Mouse (Mus musculus): ENCODE data around the gene Rbm15b.

Rbm15b gene

DNA sequence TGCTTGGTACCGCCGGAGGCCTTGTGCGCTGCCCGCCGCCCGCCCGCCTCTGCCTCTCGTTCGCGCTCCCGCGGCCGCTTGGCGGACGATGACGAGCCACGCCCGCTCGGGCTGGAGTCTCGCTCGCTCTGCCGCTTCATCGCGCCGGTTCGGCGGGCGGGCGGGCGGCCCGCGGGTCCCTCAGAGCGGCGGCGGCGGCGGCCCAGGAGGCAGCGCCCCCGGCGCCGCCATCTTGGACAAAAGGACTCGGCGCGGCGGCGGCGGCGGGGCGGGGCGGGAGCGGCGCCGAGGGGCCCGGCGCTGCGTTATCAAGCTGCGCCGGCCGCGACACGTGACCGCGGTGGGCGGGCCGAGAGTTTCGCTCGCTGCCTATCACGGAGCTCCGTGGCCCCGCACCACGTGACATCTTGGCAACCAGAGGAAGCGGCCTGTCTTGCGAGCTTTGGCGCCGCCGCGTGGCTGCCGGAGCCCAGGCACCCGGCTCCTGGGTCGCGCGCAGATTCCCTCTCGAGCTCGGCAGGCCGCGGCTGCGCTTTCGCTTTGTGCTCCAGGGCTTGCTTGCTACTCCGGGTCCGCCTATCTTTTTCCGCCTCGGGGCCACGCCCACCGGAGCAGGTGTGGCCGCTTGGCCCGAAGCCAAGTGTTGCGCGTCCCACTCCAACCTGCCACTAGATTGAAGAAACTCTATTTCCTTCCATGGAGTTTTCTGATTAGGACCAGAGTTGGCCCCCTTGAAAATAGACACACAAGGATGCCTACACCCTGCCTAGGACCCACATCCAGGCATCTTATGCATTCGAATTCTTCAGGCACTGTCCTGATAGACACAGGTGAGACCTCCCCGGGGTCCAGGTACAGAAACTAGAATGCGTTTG, at the start of gene Rbm15b:
Gene Rbm15b (minus strand): TSS at position 601 of the 875 bp plus-strand sequence.
- peak; percentile 98 for DNase-seq

DNA sequence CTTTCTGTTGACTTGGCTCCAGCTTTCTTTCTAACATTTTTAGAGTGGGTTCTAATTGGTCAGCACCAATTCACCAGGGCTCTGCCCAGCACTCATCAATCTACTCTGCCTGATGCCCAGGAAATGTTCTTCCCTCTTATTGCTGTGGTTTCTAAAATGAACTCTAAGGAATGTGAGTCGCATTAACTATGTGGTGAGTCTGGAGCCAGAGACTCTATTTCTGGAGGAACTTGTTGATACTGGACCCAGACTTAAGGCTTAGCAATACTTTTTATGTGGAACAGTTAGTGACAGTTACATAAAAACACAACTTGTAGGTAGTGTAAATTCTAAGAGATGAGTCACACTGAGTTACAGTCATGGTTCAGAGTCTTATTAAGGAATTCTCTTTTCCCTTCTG, 47.8 kb upstream of the Rbm15b start:
- DNase-seq: no peak

DNA sequence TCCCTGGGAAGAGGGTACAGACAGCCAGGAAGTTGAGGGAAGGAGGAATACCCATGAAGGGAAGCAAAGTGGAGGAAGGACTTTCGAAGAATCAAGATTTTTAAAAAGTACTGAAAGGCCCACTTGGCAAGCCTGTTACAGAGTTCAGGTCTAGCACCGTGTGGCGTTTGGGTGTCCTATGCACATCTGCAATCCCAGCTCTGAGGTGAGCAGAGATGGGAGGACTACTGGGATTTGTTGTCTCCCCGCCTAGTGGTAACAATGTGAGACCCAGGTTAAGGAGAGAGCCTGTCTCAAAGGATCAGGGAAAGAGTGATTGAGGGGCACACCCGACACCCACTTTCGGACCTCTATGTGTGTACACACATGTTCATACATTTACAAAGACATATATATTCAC, 27.6 kb upstream of the Rbm15b start:
- DNase-seq: no peak

DNA sequence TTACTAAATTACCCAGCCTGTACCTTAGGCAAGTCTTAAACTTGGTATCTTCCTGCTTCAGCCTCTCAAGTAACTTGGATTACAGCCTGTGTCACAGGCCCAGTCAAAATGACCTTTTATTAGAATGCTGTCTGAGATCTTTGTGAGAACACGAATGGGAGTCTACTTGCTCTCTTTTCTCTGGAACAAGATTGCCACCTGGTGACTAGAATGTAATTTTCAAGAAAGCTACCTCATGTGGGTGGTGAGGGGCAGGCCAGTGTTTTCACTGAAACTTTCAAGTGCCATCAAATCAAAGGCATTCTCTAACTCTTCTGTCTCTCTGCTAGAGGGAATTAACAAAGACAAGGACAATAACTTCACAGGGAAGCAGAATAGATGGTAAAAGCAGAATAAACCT, 26.5 kb upstream of the Rbm15b start:
- no peak for DNase-seq

DNA sequence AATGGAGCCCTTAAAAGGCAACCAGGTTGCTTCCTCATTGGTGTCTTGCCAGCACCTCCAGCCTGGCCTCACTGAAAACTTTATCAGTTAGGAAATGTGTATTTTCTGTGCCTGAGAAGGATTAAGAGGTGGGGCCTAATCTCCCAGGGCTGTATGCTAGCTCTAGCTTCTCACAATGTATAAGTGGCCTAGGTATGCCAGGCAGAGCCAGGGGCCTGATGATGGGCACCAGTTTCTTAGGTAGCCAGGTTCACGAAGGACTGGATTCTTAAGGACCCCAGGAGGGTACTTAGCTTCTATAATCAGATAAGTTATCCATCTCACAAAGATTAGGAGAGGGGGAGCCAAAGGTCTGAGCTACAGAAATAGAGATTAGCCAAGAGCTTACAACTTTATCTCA, 24.4 kb upstream of the Rbm15b start:
- no peak for DNase-seq

DNA sequence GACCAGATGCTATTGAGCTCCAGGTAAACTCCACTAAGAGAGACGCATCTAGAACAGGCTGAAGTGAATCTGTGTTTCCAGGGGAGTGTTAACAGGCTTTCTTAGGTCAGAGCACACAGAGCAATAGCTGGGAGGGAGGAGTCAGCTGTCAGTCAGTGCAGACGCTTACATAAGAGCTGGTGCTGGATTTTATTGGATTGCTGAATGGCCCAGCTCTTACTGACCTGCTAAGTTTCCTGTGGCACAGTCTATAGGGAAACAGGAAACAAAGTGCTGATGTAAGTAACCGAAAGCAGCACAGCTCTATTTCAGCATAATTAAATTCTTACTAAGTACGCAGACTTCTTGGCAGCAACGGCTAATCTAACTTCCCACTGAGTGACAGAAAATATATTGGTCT, 21.5 kb upstream of the Rbm15b start:
- DNase-seq: no peak

DNA sequence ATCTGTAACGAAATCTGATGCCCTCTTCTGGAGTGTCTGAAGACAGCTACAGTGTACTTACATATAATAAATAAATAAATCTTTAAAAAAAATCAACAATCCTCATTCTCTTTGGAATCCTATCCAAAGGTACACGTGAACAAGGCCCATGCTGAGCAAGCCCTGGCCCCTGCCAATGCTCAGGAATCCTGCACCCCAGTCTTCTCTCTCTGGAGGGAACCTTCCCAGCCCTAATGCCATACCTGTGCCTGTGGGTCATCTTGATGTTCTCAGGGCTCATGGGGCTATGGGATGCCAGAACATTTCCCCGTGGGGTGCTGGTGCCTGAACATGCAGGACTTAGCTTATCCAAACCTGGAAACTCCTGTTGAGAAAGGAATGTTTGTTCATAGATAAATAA, 20.9 kb upstream of the Rbm15b start:
- no peak for DNase-seq

DNA sequence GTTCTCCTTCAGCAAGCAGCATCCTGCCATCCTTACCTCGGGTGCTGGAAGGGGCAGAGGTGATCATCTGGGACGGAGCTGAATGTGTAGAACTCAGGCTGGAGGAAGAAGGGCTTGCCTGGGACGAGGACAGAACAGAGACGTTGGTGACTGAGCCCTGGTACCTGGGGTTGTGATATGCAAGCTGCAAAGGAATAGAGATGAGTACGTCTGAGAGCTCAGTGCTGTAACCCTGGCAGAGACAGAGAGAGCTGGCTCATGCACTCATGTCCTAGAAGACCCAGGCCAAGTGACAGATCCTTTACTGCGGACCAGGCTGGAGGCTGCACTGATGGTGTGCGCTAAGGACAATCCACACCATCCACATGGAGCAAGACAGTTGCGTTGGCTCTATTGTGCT, 19.4 kb upstream of the Rbm15b start:
- DNase-seq: no peak

DNA sequence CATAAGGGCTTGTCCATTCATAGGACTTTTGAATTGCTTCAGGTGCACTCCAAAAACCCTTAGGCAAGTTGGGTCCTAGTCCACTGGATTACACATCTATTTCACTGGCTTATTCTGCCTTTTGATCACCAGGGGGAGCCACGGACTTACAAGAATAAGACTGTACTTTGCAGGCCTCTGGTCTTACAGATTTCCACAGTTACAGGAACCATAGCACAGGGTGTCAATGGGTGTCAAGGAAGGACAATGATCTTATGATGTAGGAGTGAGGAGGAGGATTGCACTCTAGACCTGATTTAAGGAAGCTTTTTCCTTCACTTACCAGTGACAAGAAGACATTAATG, 16.5 kb upstream of the Rbm15b start:
- no peak for DNase-seq

DNA sequence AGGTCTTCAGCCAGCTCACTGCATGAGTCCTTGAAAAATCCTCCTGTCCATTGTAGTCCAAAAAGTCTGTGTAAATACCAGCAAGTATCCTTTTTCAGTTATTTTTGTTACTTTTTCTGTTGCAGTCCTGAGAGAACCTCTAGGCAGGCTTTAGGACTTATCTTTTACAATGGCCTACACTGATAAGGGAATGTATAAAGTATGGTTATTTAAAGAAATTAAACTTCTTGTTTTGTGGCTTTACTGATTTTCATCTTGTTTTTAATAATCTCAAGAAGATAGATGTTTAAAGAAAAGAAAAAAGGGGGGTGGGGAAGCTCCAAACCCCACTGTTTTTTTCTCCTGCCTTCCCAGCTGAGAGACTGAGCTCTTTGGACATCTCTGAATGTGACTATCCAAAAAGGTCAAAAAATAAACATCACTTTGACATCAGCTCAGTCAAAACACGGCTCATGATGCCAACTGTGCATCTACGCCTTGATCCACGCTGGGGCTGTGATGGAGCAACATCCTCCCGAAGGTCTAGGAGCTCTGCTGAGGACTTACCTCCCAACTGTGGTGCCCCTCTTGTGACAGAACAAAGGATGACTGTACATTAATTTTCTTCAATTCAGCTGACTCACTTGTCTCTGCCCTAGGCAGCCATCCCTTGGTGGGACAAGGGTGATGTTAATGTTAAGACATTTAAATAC, 16.0 kb upstream of the Rbm15b start:
- no peak for DNase-seq

DNA sequence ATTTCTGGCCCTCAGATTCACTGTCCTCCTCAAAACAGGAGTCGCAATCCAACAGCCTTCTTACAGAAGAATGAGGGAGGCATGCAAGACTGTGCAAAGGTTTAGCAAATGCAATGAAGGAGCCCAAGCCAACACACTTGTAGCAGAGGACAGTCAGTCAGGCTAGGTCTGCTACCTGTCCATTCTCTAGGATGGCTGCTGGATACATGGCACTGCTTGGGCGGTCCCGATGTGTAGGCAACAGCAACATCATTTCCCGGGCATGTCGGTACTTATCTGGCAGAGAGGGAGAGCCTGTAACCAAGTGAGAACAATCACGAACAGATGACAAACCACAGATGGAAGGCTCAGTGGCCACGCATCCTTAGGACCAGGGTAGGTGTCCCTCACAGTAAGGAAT, 14.4 kb upstream of the Rbm15b start:
- peak; percentile 3 for DNase-seq

DNA sequence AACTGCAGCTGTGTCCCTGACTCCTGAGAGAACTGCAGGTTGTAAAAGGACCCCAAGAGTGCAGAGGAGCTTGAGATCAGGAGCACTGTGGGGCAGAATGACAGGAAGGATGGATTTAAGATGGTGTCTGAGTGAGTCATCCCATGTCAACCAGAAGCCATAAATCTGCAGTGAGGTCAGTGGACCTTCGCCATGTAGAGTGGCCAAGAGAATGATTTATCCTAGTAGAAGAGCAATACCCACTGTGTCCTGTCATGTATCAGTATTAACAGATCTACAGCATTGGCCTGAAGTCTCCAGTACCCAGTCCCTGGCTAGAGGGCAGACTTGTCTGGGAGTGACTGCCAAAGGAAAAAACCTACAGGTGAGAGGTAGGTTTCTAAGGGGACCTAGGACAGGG, 11.7 kb upstream of the Rbm15b start:
- DNase-seq: no peak

DNA sequence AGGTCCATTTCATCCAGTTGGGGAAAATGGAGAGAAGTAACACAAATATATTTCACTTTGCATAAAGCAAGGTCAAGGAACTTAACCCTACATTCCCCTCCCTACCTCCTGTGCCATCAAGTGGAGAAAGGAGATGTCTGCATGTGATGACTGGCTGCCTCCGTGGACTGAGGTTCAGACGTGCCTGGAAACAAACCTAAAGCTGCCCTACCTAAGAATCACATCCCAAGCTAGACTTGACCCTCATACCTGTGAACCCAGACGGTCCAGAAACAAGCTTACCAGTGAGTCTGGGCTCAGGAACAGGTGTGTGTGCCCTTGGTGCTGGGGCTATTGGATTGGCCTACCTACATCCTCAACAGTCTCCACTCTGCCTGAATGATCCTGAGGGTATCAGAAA, 6.1 kb upstream of the Rbm15b start:
- DNase-seq: peak; percentile 27

DNA sequence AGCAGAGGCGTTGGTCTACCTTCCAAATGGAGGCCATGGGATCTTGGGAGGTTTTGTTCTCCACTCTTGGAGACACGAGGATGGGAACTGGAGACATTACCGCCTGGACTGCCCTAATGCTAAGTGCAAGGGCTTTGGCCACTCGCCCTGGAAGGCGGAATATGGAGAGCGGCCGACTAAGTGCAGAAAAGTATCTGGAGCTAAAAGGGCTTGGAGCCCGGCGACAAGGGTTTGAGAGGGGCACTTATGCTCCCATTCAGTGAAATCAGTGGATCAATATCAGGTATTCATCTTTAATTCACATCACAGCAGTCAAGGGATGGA, 5.3 kb upstream of the Rbm15b start:
- DNase-seq: no peak

DNA sequence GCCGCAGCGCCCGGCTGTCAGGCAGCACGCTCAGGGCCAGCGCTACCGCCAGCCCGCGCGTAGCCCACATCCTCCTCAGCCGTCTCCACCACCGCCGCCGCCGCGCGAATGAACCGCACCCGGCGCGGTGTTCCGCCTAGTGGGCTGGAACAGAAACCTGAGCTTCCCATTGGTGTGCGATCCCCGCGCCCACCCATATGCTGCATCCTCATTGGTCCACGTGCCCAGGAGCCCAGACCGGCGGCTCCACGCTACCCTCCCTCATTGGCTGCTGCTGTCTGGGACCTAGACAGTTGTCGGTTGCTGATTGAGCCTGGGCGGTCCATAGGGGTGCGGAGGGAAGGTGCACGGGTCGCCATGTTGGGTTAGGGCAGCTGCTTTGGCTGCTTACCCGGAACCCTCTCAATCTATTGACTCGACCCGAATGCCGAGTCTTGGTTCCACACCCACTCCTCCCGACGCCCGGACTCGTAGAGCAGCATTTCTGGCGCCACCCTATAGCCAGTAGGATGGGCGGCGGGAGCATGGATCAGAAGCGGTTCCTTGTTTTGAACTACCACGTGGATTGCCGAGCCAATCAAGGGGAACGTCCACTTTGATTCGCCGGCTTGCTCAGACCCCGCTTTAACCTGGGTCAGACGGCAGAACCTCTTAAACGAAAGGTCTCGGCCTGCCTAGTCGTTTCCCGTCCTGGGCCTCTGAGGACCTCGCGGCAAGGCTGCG, 4.8 kb upstream of the Rbm15b start, which contains the start of gene Manf:
Gene Manf (minus strand): TSS at position 151 of the 723 bp plus-strand sequence.
- peak; percentile 98 for DNase-seq

DNA sequence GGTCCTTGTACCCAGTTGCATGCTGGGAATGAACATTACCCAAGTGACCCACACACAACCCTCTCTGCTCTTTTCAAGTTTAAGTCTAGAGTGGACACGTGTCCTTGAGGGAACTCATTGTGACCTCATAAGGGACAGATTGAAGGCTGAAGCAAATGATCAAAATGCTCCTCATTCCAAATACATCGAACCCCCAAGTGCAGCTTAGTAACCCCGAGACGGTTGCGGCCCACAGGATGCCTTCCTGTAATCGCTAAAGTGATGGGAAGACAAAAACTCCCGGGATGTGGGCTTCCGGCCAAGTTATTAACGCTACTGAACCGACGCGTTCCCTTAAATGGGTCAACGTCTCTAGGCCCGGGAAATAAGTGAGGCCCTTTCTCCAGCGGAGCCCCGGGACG, 4.1 kb upstream of the Rbm15b start:
- DNase-seq: no peak

DNA sequence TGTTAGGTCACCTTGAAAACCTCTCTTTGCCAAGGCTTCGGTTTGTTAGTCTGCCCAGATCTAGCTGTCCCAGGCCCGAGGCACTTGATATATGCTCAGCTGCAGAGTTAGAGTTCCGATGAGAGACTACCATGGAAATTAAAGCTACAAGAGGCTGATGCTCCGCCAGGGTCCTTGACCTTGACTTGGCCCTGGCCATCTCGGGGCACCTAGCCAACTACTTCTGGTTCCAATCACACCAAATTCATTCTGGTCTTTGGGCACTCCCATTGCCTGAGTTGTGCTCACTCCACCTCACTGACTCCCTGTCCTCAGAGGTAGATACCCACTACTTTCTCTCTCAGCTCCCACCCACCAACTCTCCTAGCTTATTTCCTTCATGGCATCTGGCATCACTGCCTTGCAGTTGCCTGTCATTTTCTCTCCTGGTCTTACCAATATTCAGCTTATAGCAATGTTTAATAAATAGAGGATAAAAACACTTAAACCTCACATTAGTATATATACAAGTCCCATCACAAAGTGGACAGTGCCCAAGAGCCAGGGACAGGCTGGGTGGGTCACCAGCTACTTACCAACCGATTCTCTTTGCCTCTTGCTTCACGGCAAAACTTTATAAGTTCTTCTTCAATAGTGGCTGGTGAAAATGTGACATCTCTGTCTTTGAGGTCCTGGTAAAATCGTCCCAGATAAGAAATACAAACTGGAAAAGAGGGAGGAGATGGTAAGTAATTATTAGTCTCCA, 3.4 kb upstream of the Rbm15b start:
- peak; percentile 64 for DNase-seq

DNA sequence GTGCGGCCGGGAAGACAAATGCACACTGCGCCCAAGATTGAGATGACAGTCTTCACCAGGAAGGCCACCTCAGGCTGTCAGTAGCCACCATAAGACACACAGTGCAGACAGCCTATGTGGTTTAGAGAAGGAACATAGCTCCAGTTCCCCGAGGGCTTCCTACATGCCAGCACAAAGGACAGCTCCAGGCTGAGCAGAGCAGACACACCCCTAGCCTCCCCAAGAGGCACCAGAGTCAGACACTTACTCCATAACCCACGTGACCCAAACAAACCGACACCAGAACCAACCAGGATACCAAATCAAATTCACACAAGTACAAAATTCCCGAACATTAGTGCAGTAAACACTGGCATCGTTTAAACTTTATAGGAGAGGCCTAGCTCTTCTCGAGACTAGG, 2.1 kb upstream of the Rbm15b start:
- DNase-seq: peak; percentile 30

DNA sequence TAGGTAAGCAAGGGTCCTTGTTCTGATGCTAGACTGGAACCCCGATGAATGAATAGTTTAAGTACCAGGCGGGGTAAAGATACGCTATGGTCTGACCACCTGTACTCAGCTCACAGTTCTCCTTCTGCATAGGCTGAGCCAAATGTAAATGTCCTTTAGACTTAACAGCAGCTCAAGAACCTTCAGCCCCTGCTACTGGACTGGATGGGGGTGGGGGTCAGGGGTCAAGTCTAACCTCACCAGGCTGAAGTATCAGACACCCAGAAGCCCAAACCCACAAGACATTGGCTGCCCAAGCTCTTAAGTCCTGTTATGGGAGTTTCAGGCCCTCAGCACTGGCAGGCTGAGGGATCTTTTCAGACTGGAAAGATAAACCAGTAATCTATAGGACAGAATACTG, 1.1 kb upstream of the Rbm15b start:
- no peak for DNase-seq

DNA sequence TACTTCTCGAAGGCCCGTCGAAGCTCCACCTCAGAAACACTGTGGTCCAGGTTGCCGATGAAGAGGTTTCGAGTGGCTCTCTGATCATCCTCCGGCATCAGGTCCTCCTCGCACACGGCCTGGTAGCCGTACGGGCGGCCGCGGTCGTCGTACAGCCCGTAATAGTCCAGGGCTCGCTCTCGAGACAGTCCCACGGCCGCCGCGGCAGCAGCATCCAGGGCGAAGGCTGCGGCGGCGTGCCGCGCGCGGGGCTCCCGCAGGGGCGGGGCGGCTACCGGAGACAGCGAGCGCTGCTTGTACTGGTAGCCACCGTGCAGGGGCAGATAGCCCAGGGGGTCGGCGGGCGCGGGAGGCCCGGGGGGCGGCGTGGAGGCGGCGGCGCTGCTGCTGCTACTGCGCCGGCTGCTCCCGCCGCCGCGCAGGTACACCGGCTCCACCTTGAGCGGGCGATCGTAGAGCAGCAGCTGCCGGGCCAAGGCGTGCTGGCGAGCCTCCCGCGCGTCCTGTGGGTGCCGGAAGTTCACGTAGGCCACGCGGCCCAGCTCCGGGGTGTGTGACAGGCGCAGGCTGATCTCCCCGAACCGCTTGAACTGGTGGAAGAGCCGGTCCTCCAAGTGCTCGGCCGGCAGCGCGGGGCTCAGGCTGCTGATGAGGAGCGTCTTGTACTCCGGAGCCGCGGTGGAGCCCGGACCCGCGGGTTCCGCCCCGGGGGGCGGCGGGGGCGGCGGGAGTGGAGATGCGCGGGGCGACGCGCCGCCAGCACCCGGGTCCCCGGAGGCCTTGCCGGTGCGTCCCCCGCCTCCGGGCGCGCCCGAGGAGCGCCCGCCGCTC, 1.1 kb downstream of the Rbm15b start:
- DNase-seq: peak; percentile 79

DNA sequence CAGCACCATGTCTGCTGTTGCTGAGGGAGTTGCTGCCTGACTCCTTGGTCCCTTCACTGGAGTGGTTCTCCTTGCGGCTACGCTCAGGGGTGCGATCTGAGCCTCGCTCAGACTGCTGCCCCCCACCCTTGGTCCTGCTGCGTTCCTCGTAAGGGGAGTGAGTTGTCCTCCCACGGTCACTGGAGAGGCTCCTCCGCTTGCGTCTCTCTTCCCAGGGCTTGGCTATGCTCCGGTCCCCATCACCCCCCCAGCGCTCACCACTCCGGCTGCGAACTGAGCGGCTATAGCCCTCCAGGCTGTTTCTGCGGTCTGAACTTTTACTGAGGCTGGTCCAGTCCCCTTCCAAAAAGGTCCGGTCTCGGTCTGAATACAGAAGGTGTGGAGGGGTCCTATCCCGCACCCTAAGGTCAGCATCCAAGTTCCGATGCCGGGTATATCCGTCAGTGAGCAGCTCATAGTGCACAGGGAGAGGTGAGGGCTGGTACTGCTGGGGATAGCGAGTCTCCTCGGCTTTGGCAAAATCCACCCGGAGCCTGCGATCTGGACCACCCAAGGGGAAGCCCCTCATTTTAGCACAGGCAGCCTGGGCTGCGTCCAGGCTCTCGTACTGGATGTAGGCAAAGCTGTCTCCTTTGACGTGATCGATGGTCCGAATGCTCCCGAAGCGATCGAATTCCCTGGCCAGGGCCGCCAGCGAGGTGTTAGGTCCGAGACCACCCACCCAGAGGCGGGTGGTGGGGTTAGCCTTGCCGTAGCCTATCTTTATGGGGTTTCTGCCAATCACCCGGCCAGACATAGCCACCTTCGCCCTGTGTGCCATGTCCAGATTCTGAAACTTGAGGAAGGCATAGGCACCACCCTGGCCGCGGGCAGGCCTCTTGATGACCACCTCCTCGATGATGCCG, 2.0 kb downstream of the Rbm15b start:
- peak; percentile 64 for DNase-seq

Measured in cerebellum, adult 9-11 months (tissue).